Mouse (Mus musculus): ENCODE results near the gene Rab11fip3.

GRCm38 (mm10) chr17:25993489-25993888, 75.9 kb downstream of the Rab11fip3 start:
- TF ChIP-seq GATA1 (IDR thresholded peaks at IDR 0.05; ENCODE audit: borderline replicate concordance, low read length) (no peak), FLI1 (IDR thresholded peaks at IDR 0.05; ENCODE audit: low read length) (no peak)
